Mouse (Mus musculus): Measurements from ENCODE around the gene Aars2. TPM values are rescaled to one million over a fixed set of nuclear protein-coding genes. Genes with fewer than 3 reads are reported as not detected.
A peak's percentile ranks its signal among the peaks of the same experiment; 100 is the strongest.

Aars2 gene
- polyA plus RNA-seq, 1 experiment from 2014 or later, result 17.4 TPM

GRCm38 (mm10) chr17:45556514-45557245 is 50.0 kb downstream of the Aars2 start:
- H3K36me3 ChIP-seq (ENCODE audit: insufficient read depth), result no peaks in the 10 kb centered on the region
- no peaks in the 10 kb centered on the region for H3K9me3 ChIP-seq (ENCODE audit: low read depth, low read length)
- peak overlapping the region; percentile 98 for H3K4me2 ChIP-seq
- 0 out of 2 replicates have a peak overlapping the region, but pooled peaks have one; percentile 60 for H3K9ac ChIP-seq
- H3K4me3 ChIP-seq (ENCODE audit: low read depth, low read length), result peak overlapping the region; percentile 61
- ATAC-seq (ENCODE audit: insufficient read depth), result no peak
- 58% methylated on average over 3 of the region's 3 CpGs for WGBS
- DNase-seq, result no peak
- TF ChIP-seq CTCF (IDR thresholded peaks at IDR 0.05; ENCODE audit: low read depth), result no peak
- H3K4me1 ChIP-seq (ENCODE audit: insufficient read depth), result no peaks in the 10 kb centered on the region
- peaks cover 11% of the 10 kb centered on the region for H3K27me3 ChIP-seq (ENCODE audit: insufficient read depth, low read length)
- H3K27ac ChIP-seq (ENCODE audit: low read depth), result no peak overlapping the region

- H3K4me3 ChIP-seq (ENCODE audit: low read depth, low read length), result no peak overlapping the region
- H3K36me3 ChIP-seq (ENCODE audit: insufficient read depth), result no peaks in the 10 kb centered on the region
- H3K9me3 ChIP-seq (ENCODE audit: low read depth, low read length), result no peaks in the 10 kb centered on the region
- no peaks in the 10 kb centered on the region for H3K4me1 ChIP-seq (ENCODE audit: insufficient read depth)
- DNase-seq (no peak), ATAC-seq (ENCODE audit: insufficient read depth) (no peak)
- TF ChIP-seq CTCF (IDR thresholded peaks at IDR 0.05; ENCODE audit: low read depth), result no peak
- no peak overlapping the region for H3K9ac ChIP-seq
- no peak overlapping the region for H3K27ac ChIP-seq (ENCODE audit: low read depth)
- peaks cover 11% of the 10 kb centered on the region for H3K27me3 ChIP-seq (ENCODE audit: insufficient read depth, low read length)
- H3K4me2 ChIP-seq, result peak overlapping the region; percentile 98; the same call in 1 of the 2 replicates
- 55% methylated on average over 7 of the region's 7 CpGs for WGBS
These were observed 50.7 kb downstream of the Aars2 start for GRCm38 (mm10) chr17:45557246-45557824.

- H3K4me1 ChIP-seq (ENCODE audit: insufficient read depth), result no peaks in the 10 kb centered on the region
- no peaks in the 10 kb centered on the region for H3K9me3 ChIP-seq (ENCODE audit: low read depth, low read length)
- no peak overlapping the region for H3K4me3 ChIP-seq (ENCODE audit: low read depth, low read length)
- no peak for DNase-seq
- H3K27ac ChIP-seq (ENCODE audit: low read depth), result no peak overlapping the region
- no peak for ATAC-seq (ENCODE audit: insufficient read depth)
- TF ChIP-seq CTCF (IDR thresholded peaks at IDR 0.05; ENCODE audit: low read depth), result no peak
- no peaks in the 10 kb centered on the region for H3K36me3 ChIP-seq (ENCODE audit: insufficient read depth)
- H3K4me2 ChIP-seq, result no peak overlapping the region
- no peak overlapping the region for H3K9ac ChIP-seq
- WGBS, result 60% methylated on average over 16 of the region's 16 CpGs
- peaks cover 11% of the 10 kb centered on the region for H3K27me3 ChIP-seq (ENCODE audit: insufficient read depth, low read length)
These were observed 51.6 kb downstream of the Aars2 start for GRCm38 (mm10) chr17:45557998-45558862.

GRCm38 (mm10) chr17:45559732-45560525 is 53.3 kb downstream of the Aars2 start:
- Histone ChIP-seq H3K27me3 (ENCODE audit: insufficient read depth, low read length) (peaks cover 11% of the 10 kb centered on the region), H3K4me1 (ENCODE audit: insufficient read depth) (peaks cover 5% of the 10 kb centered on the region), H3K4me2 (no peak overlapping the region), H3K9ac (no peak overlapping the region), H3K4me3 (ENCODE audit: low read depth, low read length) (no peak overlapping the region), H3K9me3 (ENCODE audit: low read depth, low read length) (no peaks in the 10 kb centered on the region), H3K27ac (ENCODE audit: low read depth) (no peak overlapping the region), H3K36me3 (ENCODE audit: insufficient read depth) (peaks cover 1% of the 10 kb centered on the region; the same call in 1 of the 2 replicates)
- WGBS, result 83% methylated on average over 15 of the region's 15 CpGs
- no peak for DNase-seq
- no peak for TF ChIP-seq CTCF (IDR thresholded peaks at IDR 0.05; ENCODE audit: low read depth)
- no peak for ATAC-seq (ENCODE audit: insufficient read depth)

- Histone ChIP-seq H3K9me3 (ENCODE audit: low read depth, low read length) (no peaks in the 10 kb centered on the region), H3K4me3 (ENCODE audit: low read depth, low read length) (no peak overlapping the region), H3K4me2 (peak overlapping the region; percentile 98), H3K27me3 (ENCODE audit: insufficient read depth, low read length) (no peaks in the 10 kb centered on the region), H3K4me1 (ENCODE audit: insufficient read depth) (peaks cover 7% of the 10 kb centered on the region), H3K27ac (ENCODE audit: low read depth) (no peak overlapping the region), H3K9ac (no peak overlapping the region), H3K36me3 (ENCODE audit: insufficient read depth) (peaks cover 34% of the 10 kb centered on the region)
- DNase-seq (no peak), ATAC-seq (ENCODE audit: insufficient read depth) (no peak)
- TF ChIP-seq CTCF (IDR thresholded peaks at IDR 0.05; ENCODE audit: low read depth), result no peak
- WGBS, result 75% methylated on average over 12 of the region's 12 CpGs
These were observed 56.6 kb downstream of the Aars2 start for GRCm38 (mm10) chr17:45563216-45563615.

GRCm38 (mm10) chr17:45563655-45564530 is 57.3 kb downstream of the Aars2 start, which contains the start of gene Slc35b2:
Slc35b2 (plus strand) TSS chr17:45563874.
- Histone ChIP-seq H3K27me3 (ENCODE audit: insufficient read depth, low read length) (no peaks in the 10 kb centered on the region), H3K9me3 (ENCODE audit: low read depth, low read length) (no peaks in the 10 kb centered on the region), H3K4me1 (ENCODE audit: insufficient read depth) (peaks cover 7% of the 10 kb centered on the region), H3K9ac (peak within 1 kb of the TSS; percentile 91), H3K4me2 (peak within 1 kb of the TSS; percentile 98), H3K36me3 (ENCODE audit: insufficient read depth) (peaks cover 41% of the 10 kb centered on the region), H3K4me3 (ENCODE audit: low read depth, low read length) (peak within 1 kb of the TSS; percentile 74), H3K27ac (ENCODE audit: low read depth) (peak within 1 kb of the TSS; percentile 72)
- DNase-seq, result peak; percentile 95
- TF ChIP-seq CTCF (IDR thresholded peaks at IDR 0.05; ENCODE audit: low read depth), result peak; percentile 92
- under 1% methylated on average over 51 of the region's 61 CpGs for WGBS
- peak; percentile 83 for ATAC-seq (ENCODE audit: insufficient read depth)
